Mouse (Mus musculus): ENCODE results near the gene Ndufb6.

Gene Ndufb6

DNA sequence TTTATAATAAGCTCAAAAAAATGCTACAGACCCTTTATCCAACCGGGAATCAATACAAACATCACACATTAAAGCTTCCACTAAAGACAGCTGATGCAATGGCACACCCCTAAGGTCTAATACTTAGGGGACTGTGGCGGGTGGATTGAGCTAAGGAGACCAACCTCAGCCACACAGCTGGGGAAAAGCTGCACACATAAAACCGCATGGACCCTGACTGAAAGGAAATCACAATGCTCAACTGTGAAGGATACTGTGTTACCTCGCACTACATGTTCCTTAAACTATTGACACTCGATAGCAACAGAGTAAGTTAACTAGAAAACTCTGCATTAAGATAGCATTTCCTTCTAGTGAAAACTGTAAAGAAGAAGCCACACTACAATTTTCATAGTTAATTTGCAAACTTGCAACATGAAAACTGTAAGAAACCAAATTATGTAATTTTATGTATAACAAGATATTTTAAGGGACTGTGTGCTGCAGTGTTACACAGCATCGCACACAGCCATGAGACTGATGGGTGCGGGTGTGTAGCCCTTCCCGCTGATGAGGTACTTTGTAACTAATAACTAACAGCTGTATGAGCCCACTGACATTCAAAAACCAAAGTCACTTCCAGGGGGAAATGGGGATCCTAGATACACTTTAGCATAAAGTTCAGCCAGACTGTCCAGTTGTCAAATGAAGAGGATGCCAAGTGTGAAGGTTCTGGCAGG is 24.7 kb downstream of the Ndufb6 start:
- DNase-seq (ENCODE audit: low spot score) = no peak

DNA sequence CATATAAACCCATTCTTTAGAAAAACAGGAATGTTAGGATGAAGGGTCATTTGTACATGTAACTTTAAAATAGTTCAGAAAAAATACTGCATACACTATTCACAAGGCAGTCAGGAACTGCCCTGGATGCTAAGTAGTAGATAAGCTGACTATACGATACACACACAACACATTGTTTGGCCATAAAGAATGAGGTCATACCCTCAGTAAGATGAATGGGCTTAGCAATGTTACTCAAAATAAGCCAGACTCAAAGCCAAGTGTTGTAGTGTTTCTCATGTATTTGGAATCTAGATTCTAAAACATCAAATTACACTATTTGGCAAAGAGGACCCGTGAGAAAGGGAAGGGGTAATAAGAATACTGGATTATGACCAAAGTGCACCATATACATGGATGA is 25.5 kb downstream of the Ndufb6 start:
- no peak for DNase-seq (ENCODE audit: low spot score)

- DNase-seq (ENCODE audit: low spot score) = no peak
Observed at GRCm38 (mm10) chr4:40250984-40251383, 28.2 kb downstream of the Ndufb6 start.

DNA sequence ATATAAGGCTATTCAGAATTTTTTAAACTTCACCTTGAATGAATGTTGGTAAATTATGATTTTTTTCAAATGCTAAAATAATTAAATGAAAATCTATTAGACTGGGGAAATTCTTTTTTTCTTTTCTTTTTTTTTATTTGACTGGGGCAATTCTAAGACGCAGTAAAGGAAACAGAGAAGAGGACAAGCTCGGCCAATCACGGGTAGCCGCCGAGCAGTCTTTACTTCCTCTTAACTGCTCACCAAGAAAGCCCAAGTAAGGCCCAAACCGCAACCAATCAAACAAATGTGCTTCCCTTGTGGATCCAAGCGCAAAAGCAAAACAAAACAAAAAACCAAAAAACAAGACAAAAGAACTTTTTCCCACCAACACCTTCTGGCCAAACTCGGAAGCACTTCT is 35.2 kb downstream of the Ndufb6 start:
- no peak for DNase-seq (ENCODE audit: low spot score)

DNA sequence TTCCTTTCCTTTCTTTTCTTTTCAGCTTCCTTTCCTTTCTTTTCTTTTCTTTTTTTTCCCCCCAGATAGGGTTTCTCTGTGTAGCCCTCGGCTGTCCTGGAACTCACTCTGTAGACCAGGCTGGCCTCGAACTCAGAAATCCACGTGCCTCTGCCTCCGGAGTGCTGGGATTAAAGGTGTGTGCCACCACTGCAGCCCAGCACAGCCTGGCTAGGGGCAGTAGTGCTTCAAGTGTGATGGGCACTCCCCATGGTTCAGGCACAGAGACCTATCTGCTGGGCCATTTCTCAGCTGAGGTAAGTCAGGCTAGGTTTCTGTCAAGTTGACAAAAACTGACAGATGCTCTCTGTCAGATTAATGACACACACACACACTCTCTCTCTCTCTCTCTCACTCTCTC is 36.2 kb downstream of the Ndufb6 start:
- DNase-seq (ENCODE audit: low spot score) = no peak

GRCm38 (mm10) chr4:40241928-40242327 is 37.3 kb downstream of the Ndufb6 start:
- no peak for DNase-seq (ENCODE audit: low spot score)

DNA sequence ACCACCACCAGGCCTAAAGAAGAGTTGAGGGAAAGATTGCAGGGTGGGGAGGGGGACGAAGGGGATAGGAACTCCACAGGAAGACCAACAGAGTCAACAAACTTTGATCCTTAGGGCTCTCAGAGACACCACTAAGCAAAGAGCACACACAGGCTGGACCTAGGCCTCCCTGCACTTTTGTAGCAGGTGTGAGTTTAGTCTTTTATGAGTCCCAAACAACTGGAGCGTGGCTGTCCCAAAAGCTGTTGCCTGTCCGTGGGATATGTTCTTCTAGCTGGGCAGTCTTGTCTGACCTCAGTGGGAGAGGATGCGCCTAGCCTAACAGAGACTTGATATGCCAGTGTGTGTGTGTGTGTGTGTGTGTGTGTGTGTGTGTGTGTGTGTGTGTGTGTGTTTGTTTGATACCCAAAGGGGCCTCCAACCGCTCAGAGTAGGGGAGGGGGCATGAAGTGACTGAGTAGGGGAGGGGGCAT is 38.9 kb downstream of the Ndufb6 start:
- no peak for DNase-seq (ENCODE audit: low spot score)

GRCm38 (mm10) chr4:40239409-40240271 is 39.6 kb downstream of the Ndufb6 start, which contains the start of gene Ddx58:
Ddx58 (minus strand) TSS chr4:40239828.
- DNase-seq (ENCODE audit: low spot score) = no peak

DNA sequence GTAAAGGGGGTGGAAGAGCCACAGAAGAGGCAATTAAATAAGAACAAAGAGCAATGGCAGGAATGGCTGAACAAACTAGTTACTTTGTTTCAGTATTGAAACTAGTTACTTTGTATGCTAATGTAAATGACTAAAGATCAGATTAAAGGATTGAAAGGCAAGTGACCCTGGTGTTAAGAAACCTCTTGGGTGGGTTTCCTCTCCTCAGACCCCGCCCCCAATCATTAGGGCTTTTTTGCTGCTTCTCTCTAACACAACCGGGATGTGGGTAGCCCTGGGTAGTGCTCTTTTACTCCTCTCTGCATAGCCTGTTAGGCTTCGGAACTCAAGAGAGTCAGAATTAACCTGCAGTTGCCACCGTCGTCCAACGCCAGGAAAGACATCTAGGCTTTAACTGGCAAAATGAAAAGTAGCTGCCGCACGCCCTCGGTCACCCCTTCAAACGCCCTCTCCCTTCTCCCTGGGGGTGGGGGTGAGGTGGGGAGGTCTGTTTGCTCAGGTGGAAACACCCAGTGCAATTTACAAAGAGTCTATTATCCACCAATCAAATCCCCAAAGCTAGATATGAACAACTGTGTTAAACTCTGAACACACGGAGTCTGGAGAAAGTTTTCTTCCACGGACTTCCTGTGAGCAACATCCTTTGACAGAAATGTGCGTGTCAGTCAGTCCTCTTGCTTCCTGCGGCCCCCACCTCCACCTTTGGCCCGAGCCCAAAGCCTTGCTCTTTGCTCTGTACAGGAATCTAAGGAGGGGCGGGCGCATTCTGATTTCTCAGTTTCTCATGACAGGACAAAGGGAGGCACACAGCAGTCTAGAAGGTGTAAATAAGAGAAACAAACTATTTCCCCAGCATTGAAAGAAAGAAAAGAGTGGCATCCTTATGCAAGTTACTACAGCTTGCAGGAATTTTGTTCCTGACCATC is 40.5 kb downstream of the Ndufb6 start:
- DNase-seq (ENCODE audit: low spot score) = peak; percentile 24

GRCm38 (mm10) chr4:40236829-40237228 is 42.4 kb downstream of the Ndufb6 start:
- no peak for DNase-seq (ENCODE audit: low spot score)

- DNase-seq (ENCODE audit: low spot score) = no peak
Observed at GRCm38 (mm10) chr4:40234256-40234655, 45.0 kb downstream of the Ndufb6 start.

DNA sequence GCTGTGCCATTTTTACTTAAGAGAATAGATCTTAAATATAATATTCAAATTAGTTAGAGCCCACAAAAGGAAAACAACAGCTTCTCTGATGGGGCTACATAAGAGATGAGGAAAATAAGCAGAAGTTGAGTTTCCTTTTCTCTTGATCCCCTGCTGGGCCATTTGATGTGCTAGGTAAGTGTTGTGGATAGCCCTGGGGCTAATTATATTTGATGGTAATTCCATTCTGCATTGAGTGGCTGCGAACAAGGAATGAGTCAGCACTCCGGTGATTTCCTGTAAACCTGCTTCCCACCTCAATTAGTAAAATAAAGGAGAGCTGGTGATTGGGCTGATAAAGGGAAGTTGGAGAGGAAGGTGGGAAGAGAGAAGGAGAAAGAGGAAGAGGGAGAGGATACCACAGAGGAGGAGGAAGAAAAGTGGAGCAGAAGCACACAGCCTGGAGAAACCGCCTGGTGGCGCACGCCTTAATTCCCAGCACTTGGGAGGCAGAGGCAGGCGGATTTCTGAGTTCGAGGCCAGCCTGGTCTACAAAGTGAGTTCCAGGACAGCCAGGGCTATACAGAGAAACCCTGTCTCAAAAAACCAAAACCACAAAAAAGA is 46.1 kb downstream of the Ndufb6 start:
- DNase-seq (ENCODE audit: low spot score) = no peak

- no peak for DNase-seq (ENCODE audit: low spot score)
Observed at GRCm38 (mm10) chr4:40229723-40230122, 49.5 kb downstream of the Ndufb6 start.

- no peak for DNase-seq (ENCODE audit: low spot score)
Observed at GRCm38 (mm10) chr4:40227886-40228285, 51.3 kb downstream of the Ndufb6 start.

- no peak for DNase-seq (ENCODE audit: low spot score)
Observed at GRCm38 (mm10) chr4:40227131-40227530, 52.1 kb downstream of the Ndufb6 start.

DNA sequence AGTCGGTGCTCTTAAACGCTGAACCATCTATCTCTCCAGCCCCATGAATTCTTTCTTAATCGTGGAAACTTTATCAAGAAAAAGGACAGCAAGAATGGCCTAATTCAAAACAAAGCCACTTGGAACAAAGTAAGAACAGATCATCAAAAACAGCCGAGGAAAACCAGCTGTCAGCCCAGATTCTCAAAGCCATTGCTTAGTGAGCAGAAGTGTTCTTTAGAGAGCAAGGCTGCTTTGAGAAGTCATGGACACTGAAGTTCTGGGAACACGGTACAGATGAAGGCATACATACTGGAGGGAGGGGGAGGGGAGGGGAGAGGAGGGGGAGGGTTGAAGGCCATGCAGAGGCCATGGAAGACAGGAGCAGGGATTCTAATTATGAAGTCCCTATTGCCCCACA is 53.1 kb downstream of the Ndufb6 start:
- no peak for DNase-seq (ENCODE audit: low spot score)

DNA sequence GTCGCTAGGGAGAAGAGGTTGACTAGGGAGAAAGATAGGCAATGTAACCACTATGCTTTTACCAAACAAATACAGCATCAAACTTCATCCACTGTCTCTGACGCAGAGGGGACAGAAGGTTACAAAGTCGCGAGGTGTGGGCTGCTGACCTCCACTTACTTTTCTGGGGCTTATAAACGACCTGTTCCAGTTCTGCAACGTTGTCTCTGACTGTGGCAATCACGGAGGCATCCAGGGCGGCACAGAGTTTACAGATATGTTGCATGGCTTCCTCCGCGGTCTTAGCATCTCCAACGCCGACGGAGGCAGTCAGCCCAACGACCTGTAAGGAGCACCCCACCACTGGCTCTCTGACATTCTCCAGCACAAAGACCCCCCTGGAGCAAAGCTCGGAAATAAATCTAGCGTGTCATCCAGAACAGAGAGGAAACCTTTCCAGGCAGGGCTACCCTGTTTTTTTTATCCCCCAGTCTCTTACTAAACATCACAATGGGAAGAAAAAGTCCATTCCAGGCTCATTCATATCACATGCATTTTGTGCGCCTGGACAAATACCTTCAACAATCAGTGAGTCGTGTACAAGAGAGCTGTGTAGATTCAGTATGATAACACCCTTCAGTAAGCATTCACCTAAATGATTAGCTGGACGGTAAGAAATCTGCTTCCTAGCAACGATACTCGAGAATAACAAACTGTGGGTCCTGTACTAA is 57.2 kb downstream of the Ndufb6 start:
- DNase-seq (ENCODE audit: low spot score) = no peak

DNA sequence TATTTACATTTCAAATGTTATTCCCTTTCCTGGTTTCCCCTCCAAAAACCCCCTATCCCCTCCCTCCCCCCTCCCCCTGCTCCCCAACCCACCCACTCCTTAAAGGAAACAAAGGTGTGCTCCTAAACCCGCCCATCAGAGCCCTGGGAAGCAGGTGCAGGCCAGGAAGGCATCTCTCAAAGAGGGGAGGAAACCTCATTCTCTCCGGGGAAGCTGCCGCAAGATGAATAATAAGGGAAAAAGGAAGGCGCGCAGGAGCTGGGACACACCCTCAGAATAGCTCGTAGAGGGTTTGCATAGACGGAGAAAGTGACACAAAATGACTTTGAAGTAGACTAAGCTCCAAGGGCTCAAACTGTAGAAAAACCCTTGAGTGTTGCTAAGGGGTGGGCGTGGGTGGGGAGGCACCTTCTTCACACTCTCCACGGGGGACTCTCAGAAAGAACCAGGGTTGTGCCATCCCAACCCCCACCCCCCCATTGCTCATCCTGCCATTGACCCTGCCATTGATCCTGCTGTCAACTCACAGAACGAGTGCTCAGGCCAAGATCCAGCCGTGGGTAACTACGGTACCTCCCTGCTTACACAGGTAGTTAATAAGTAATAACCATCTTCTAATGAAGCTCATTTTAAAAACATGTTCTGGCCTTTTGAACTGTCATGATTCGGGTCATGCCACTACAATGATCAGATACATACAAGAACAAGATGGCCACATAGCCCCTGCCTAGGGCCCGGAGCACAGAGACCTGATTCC is 58.0 kb downstream of the Ndufb6 start:
- no peak for DNase-seq (ENCODE audit: low spot score)

Data from ovary, adult 18-20 months (tissue).